Mouse (Mus musculus) stomach, adult 2 months (tissue): Measurements from ENCODE around the gene Tbx15. TPM values are rescaled to one million over a fixed set of nuclear protein-coding genes. Genes with fewer than 3 reads are reported as not detected.

Source experiments
- polyA plus RNA-seq: library from polyadenylated mRNA; depleted of rRNA; stranded (reverse); fragments of >200 nt; gene quantifications from 2 replicates; pipeline ENCODE4 v1.2.3, GENCODE M21; 2012; rRNA removed

The Tbx15 gene
- 0.56 and 1.2 TPM in 2 replicates for polyA plus RNA-seq

GRCm38 (mm10) chr3:99240213-99240720, at the start of gene Tbx15:
Gene Tbx15 (plus strand): TSS chr3:99240381.

Other genes with a start within 250 kb of the Tbx15 start
- 1.2 and 1.6 TPM in 2 replicates for gene Wars2, start 99.3 kb upstream of the Tbx15 start, polyA plus RNA-seq